Mouse (Mus musculus): ENCODE results near the gene Slc16a6. TPM values are rescaled to one million over a fixed set of nuclear protein-coding genes. Genes with fewer than 3 reads are reported as not detected.

Gene Slc16a6
- total RNA-seq, 2 experiments from 2014 or later = 7.7 to 11.4 TPM

DNA sequence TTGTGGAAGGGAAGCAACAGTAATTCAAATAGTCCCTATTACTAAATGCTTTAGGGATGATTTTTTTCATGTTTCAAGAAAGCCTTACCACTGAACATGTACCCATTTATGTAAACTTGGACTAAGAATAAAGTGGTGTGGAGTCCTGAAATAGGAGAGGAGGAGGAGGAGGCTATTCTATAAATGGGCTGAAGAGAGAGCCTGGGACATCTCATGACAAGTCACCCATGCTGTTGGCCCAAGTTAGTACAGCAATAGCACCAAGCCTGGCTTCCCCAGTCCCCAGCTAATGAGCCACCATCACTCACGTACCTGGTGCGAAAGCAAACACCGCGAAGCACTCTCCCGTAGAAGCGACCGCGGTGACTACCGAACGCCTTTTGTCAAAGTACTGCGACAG, 15.2 kb downstream of the Slc16a6 start:
- DNase-seq (ENCODE audit: extremely low spot score in 1 of 2, low spot score in 1 of 2) = no peak

DNA sequence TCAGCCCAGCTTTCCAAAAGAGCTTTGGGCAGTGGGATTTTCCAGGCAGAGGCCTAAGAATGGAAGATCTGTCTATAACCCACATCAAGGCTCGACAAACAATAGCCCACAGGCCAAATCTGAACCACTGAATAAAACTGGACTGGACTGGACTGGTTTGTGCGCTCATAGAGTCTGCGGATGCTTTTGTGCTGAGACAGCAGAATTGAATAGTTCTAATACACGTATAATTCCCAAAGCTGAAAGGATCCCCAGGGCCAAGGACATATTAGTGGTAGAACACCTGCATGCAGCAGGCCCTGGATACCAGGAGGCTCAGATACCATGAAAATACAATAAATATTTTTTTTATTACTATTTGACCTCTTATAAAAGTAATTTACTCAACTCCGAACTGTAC, 17.1 kb downstream of the Slc16a6 start:
- DNase-seq (ENCODE audit: extremely low spot score in 1 of 2, low spot score in 1 of 2) = no peak

- no peak for DNase-seq (ENCODE audit: extremely low spot score in 1 of 2, low spot score in 1 of 2)
Measured at GRCm38 (mm10) chr11:109451169-109451568, 22.2 kb downstream of the Slc16a6 start.

DNA sequence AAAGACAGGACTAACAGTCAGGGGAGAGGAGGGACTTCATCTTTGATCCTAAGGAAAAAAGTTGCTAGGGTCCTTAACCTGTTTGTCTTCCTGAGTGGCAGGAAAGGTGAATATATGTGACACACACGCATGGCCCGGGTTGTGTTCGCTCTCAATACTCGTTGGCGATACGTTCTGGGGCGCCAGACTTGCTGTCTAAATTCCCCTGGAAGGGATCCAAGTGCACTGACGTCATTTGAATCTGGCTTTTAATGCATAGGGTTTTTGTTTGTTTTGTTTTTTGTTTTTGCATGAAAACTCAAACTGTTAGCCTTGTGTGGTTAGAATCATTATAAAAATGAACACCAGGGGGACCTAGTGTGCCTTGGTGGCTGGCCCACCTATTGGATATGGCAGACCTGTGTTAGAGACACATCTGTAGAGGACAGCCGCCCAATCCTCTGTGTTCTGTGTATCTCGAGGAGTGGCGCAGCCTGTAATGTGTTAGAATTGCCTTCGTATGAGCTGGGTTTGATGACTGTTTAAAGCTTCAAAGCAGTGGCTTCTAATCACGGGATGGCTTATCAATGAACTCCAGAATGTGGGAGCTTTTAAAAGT, 27.9 kb downstream of the Slc16a6 start:
- DNase-seq (ENCODE audit: extremely low spot score in 1 of 2, low spot score in 1 of 2) = no peak

GRCm38 (mm10) chr11:109444600-109444999, 28.8 kb downstream of the Slc16a6 start:
- DNase-seq (ENCODE audit: extremely low spot score in 1 of 2, low spot score in 1 of 2) = no peak

DNA sequence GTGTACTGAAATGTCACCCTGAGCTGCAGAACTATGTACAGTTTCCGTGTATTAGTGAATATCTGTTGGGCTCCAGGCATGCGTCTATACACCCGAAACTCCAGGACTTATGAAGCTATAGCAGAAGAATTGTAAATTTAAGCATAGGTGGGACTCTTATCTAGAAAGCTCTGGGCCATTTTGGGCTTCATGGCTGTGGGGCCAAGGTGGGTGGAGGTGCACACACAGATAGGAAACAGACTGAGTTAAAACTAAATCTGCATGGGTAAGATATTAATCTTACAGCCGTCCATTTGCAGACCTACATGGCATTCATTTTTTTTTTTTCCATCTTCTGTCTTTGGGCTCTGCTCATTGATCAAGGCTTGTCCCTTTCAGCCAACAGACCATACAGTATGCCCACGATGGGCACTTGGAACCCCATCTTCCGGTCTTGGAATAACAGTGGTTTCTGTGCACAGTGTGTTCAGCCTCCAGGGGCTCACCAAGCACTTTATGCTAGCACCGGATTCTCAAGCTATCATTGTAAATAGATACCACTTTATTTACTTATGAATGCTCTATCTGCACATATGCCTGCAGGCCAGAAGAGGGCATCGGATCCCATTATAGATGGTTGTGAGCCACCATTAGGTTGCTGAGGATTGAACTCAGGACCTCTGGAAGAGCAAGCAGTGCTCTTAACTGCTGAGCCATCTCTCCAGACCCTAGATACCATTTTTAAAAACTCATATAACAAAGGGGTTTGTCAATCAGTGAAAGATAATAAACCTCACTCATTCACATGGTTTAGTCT, 29.7 kb downstream of the Slc16a6 start:
- no peak for DNase-seq (ENCODE audit: extremely low spot score in 1 of 2, low spot score in 1 of 2)

- DNase-seq (ENCODE audit: extremely low spot score in 1 of 2, low spot score in 1 of 2) = no peak
Measured at GRCm38 (mm10) chr11:109442166-109442730, 31.1 kb downstream of the Slc16a6 start.

- DNase-seq (ENCODE audit: extremely low spot score in 1 of 2, low spot score in 1 of 2) = peak in 1 of 2 experiments; percentile 22
Measured at GRCm38 (mm10) chr11:109441119-109441518, 32.3 kb downstream of the Slc16a6 start.

DNA sequence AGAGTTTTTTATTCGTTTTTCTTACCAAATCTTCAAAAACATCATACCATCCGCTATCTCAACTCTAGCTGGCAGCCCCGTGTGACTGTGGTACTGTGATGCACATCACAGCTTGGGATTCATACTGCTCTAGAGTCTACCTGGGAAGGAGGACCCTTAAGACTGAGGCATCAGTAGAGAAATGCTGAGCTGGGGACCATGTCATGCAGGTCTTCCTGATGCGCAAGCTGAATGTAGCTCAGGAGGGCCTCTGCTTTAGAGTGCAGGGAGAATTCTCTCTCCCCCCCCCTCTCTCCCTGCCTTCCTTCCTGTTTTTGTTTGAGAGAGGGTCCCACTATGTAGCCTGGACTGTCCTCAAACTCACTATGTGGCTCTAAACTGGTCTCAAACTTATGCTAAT, 32.8 kb downstream of the Slc16a6 start:
- DNase-seq (ENCODE audit: extremely low spot score in 1 of 2, low spot score in 1 of 2) = no peak

GRCm38 (mm10) chr11:109439829-109440340, 33.5 kb downstream of the Slc16a6 start:
- peak; percentile 47 to 49 for DNase-seq (ENCODE audit: extremely low spot score in 1 of 2, low spot score in 1 of 2)

- no peak for DNase-seq (ENCODE audit: extremely low spot score in 1 of 2, low spot score in 1 of 2)
Measured at GRCm38 (mm10) chr11:109439209-109439608, 34.2 kb downstream of the Slc16a6 start.

DNA sequence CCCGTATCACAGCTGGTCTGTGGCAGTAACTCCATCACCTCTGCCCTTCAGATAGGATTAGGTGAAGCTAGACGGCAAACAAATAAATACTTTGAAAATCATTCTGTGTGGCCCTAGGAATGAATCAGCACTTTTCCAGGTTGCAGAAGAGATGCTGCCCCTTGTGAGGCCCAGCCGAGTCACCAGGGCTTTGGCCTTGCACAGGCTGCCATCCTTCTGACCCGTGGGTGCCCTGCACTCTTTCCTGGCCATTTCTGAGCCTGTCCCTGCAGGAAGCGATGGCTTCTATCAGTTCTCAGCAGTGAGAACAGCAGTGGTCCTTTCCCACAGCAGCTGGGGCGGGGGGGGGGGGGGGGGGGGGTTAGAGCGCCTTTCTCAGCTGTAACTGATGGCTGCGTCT, 36.5 kb downstream of the Slc16a6 start:
- no peak for DNase-seq (ENCODE audit: extremely low spot score in 1 of 2, low spot score in 1 of 2)

- no peak for DNase-seq (ENCODE audit: extremely low spot score in 1 of 2, low spot score in 1 of 2)
Measured at GRCm38 (mm10) chr11:109434233-109434798, 39.1 kb downstream of the Slc16a6 start.

DNA sequence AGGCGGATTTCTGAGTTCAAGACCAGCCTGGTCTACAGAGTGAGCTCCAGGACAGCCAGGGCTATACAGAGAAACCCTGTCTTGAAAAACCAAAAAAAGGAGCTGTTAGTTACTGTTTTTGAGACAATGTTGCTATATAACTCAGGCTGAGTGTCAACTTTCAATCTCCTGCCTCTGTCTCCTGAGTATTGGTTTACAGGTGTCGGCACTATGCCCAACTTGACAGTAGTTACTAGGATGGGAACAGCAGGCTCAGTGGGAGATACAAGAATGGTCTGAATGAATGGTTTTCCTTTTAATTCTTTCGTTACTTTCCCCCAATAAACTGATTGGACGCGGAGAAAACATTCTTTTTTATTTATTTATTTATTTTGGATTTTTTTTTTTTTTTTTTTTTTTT, 46.0 kb downstream of the Slc16a6 start:
- no peak for DNase-seq (ENCODE audit: extremely low spot score in 1 of 2, low spot score in 1 of 2)

DNA sequence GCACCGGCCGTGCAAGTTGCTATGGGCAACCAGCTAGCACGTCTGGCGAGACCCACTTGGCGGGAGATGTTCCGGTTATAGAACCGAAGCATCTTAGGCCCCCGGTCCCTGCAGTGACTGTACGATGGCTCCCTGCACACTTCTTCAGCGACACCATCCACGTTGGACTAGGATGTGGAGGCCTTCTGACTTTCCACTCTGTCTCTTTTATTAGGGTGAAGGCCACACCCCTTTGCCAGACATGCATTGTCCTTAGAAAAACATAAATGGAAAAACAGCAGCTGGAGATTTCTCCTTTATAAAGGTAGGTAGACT, 47.2 kb downstream of the Slc16a6 start:
- no peak for DNase-seq (ENCODE audit: extremely low spot score in 1 of 2, low spot score in 1 of 2)

- peak; percentile 87 to 93 for DNase-seq (ENCODE audit: extremely low spot score in 1 of 2, low spot score in 1 of 2)
Measured at GRCm38 (mm10) chr11:109425392-109426271, 47.8 kb downstream of the Slc16a6 start, which contains the start of gene Amz2. Gene Amz2 (plus strand): TSS chr11:109425946.

DNA sequence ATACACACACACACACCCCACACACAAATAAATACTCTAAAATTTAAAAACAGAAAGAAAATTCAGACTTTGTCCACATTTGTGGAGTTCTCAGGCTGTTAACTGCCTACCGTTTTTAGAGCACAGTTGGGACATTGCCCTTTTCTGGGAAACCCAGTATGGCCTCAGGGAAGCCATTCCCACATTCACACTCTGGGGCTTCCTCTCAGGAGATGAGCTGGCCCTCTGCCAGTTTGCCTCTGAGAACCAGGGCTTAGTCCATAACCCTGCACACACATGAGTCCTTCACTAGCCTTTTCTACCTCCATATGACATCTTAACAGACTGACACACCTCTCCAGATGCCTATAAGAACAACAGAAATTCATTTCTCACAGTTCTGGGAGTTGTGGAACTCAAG, 50.1 kb downstream of the Slc16a6 start:
- DNase-seq (ENCODE audit: extremely low spot score in 1 of 2, low spot score in 1 of 2) = no peak

- DNase-seq (ENCODE audit: extremely low spot score in 1 of 2, low spot score in 1 of 2) = no peak
Measured at GRCm38 (mm10) chr11:109422263-109422662, 51.1 kb downstream of the Slc16a6 start.

- DNase-seq (ENCODE audit: extremely low spot score in 1 of 2, low spot score in 1 of 2) = no peak
Measured at GRCm38 (mm10) chr11:109421205-109421604, 52.2 kb downstream of the Slc16a6 start.

DNA sequence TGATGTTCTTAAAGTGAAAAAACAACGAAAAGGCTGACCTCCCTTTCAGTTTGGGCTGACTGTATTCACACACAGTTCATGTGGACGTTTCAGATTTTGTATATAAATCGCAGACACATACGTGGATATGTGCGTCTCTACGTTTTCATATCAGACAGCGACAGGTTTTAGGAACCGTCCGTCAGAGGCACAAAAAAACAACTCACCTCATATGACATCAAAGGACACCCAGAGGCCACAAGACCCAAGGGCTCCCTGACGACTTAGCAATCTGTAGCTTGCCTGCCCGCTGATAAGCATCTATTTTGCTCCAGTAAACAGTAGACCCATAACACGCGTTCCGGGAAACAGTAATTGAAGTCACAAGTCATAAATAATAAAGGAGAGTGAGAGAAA, 52.8 kb downstream of the Slc16a6 start:
- no peak for DNase-seq (ENCODE audit: extremely low spot score in 1 of 2, low spot score in 1 of 2)
